Mouse (Mus musculus) layer of hippocampus, postnatal 25 days (tissue): Measurements from ENCODE around the gene Cnih2. TPM values are rescaled to one million over a fixed set of nuclear protein-coding genes. Genes with fewer than 3 reads are reported as not detected.
A peak's percentile ranks its signal among the peaks of the same experiment; 100 is the strongest.
"Not testable (repeated sequence)": the region's sequence is repeated elsewhere in the genome, so short reads cannot be mapped to it uniquely, and the experiment has no call there.

Source experiments
- DNase-seq, 2 experiments: peaks; one replicate each; pipeline ENCODE4 v3.0.0; 2022; ENCODE audit warnings: mixed read lengths in 2 of 2, low spot score in 1 of 2; ENCODE audit errors: extremely low spot score in 1 of 2
- total RNA-seq, 2 experiments: library from RNA; stranded (reverse); gene quantifications; 2 replicates each; pipeline ENCODE4 v1.2.3; 2021

The Cnih2 gene
- total RNA-seq, 2 experiments from 2014 or later, result 754 to 774 TPM

DNA sequence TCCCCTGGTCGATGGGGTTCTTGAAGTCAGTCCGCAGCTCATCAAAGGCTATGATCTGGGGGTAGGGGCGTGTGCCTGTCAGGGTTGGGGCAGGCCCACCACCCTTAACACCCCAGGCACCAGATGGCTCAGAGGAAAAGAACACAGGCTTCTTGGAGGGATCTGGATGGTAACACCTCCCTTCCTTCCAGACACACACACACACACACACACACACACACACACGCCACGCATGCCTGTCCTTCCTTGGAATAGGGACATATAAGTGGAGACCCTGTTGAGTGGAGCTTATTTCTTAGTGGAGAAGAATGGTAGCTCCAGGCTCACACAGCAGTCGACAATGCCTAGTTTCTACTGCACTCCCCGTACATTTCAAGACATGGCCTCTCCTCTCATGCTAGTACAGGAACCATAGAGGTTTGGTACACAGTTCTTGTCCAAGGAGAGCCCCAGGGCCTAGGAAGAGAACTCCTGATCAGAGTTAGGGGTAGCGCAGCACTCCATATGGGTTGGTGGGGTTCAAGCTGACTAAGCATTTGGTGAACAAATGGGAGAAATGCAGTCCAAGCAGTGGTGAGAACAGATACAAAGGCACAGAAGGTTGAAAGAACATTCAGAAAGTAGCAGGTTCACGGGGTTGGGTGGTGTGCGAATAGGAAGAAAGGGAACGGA lies 3.4 kb downstream of the Cnih2 start:
- DNase-seq, result no peak

DNA sequence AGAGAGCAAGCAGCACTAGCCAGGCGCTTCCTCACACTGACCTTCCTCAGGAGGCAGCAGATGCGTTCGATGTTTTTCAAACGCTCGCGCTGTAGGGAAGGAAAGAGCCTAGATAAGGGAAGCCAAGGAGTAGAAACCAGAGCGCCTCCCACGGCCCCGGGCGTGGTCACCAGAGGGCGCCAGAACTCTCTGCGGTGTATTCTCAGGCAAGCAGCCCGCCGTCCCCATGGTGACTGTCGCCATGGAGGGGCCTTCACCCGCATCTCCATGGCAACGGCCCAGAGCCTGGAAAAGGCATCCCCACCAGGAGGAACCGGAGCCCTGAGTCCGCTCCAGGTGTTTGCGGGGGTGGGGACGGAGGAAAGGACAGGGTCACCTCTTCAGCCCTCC lies 4.1 kb downstream of the Cnih2 start:
- peak; percentile 96 to 100 for DNase-seq

DNA sequence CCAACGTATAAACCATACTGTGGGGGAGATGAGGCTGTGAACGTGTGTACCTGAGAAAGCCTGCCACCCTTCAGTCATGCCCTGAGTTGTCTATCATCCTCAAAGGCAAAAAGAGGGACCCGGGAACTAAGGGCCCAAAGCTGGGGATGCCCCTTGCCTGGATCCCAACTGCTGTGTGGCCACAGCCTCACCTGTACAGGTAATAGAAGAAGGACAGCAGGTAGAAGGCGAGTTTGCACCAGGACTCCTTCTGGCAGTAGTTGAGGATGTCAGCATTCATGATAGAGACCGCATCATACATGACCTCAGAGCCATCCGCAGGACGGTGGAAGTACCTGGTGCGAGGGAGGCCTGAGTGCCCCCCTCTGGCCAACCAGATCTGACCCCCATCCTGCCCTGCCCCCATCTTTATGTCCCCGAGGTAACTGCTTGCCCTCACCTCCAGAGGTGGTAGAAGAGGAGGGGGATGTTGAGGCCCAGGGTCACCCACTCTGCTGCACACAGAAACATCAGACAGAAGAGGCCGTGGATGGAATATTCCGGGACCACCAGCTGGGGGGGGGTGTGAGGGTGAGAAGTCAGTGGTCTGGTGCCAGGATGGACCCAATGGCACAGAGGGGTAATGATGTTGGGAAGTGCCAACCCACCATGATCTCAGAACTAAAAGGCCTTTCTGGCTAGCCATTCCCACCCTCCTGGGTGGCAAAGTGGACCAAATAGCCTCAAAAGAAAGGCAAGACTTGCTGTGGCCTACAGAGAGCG lies 4.7 kb downstream of the Cnih2 start:
- no peak for DNase-seq

DNA sequence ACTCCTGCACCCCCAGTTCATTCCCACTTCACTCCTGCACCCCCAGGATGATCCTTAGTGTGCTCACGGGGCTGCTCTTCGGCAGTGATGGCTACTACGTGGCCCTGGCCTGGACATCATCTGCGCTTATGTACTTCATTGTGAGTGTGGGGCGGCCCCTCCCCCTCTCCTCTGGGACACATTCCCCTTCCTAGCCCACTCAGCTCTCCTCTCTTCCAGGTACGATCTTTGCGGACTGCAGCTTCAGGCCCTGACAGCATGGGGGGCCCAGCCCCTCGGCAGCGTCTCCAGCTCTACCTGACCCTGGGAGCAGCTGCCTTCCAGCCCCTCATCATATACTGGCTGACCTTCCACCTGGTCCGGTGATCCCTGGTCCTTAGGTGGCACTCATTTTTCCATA lies 6.2 kb downstream of the Cnih2 start:
- no peak for DNase-seq

DNA sequence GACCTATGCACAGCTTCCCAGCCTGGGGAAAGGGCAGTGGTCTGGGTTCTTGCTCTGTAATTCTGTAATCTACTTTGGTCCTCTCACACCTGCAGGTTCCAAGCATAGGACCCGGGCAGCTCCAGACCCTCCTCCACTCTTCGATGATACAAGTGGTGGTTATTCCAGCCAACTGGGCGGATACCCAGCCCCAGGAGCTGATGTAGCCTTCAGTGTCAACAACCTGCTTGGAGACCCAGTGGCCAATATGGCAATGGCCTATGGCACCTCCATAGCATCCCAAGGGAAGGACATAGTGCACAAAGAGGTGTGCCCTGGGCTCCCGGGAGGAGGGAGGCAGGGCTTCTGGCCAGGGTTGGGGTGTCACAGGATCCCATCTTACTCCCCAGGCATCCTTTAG lies 9.0 kb downstream of the Cnih2 start:
- no peak for DNase-seq

DNA sequence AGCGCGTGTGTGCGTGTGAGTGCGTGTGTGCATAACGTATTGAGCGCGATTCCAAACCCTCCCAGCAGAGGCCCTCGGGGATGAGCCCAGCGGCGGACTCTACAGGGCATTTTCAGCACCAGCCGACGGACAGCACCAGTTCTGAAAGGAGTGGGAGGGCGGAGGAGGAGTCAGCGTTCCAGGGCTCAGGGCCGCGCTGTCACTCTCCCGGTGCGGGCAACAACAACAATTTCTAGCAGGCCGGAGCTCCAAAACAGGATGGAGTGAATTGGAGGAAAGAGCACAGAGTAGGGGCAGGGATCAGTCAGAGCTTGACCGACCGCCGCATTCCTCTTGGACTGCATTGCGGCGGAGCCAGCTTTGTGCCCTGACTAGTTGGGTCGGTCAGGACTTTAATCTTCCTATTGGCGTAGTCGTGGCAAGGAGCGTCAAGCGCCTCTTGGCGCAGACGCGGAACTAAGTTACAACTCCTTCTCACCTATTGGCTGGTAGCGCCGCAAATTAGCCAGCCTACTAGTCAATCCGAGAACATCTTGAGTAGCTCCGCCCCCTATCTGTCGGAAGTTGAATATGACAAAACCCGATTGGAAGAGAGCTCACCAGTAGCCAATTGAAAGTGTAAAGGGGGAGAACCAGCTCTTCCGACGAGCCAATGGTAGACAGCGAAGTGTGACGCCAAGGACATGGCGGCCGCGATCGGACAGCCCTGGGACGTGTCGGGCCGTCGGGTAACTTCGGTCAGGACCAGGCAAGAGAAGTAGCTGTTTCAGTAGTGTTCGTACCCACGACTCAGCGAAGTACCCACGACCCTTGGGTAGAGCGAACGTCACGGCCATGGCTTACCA lies 10.2 kb downstream of the Cnih2 start, which contains the start of gene Yif1a:
Gene Yif1a, plus strand, starts transcription at position 655 of the 845 bp plus-strand sequence.
- DNase-seq, result peak; percentile 74 to 84

DNA sequence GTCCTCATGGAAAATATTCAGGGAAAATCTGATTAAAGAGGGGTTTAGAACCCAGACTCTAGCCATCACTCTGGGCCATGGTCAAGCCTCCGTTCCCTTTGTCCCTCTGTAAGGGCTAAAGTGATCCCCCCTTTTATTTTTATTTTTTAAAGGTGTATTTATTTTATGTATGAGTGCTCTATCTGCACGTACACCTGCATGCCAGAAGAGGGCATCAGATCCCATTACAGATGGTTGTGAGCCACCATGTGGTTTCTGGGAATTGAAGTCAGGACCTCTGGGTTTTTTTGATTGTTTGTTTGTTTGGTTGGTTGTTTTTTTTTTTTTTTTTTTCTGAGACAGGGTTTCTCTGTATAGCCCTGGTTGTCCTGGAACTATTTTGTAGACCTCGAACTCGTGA lies 11.8 kb downstream of the Cnih2 start:
- not testable (repeated sequence) for DNase-seq

DNA sequence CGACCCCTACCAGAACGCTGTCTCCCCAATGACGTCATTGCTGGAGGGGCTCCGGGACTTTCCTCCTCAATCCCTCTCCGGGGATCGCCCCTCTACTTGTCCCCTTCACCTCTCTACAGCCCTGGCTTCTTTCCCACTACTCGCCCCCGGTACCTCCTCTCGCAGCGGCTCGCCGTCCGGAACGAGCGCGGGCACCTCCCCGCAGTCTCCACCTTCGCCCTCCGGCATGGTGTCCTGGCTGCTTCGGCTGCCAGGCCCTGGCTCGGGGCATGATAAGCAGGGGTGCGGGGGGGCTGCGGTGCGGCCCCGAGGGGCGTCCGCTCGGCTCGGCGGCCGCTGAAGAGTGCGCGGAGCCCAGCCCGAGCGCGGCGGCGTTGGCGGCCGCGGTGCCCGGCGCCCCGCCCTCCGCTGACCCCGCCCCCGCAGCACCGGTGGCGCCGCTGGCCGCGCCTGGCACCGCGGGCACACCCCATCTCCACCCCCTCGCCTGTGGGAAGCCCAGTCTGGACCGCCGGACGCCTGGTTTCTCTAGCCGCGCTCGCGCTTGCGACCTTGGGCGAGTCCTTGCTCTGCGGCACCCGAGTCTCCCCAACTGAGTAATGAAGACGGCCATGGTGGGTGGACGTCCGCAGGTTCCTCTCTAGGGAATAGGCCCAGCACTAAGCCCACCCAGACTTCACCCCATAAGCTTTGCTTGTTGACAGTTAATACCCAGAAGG lies 13.0 kb downstream of the Cnih2 start, which contains the start of gene Tmem151a:
Gene Tmem151a, minus strand, starts transcription at position 387 of the 719 bp plus-strand sequence.
- peak in 1 of 2 experiments; percentile 65 for DNase-seq

DNA sequence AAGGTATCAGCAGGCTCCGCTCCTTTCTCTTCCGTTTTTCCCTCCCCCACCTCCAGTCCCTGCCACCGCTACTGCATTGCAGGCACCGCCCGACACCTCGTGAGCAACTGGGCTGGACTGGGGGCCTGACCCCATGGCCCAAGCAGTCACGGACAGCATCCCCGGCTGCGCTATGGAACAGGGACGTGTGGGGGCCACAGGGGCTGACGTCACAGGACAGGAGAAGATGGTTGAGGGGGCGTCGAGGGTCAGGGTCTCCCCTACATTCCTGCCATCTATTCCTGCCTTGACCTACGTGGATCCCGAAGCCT lies 13.5 kb downstream of the Cnih2 start:
- DNase-seq, result no peak

DNA sequence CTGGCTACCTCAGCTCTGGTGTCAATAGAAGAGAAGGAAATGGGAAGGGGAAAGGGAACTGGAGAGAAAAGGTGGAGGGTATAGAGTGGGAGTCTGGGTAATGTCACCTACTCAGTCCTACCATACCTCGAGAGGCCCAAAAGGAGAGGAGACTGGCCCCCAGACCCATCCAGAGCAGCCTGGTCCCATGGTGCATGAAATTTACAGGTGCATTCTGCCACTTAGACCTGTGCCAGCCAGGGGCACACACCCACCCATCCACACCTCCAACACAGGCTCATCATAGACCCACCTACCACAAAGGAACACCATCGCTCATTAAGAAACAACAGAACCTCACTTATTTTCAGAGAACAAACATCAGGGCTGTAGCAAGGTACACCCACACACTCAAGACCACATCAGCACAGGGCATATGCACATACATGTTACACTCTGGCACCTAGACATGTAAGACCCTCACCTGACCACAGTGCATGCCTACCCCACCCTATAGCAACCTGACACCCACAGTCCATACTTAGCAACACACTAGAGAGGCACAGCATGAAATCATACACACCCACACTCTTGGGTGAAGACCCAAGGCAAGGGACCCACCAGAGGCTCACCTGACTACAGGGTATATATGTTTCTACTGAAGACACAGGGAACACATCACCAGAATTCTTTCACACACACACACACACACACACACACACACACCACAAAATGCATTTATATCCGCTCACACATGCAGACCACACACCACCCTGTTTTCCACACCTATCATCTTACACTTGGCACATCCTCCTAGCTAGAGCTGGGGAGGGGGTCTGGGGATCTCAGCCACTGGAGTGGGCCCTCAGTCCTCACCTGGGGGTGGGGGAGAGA lies 14.1 kb downstream of the Cnih2 start:
- no peak for DNase-seq

DNA sequence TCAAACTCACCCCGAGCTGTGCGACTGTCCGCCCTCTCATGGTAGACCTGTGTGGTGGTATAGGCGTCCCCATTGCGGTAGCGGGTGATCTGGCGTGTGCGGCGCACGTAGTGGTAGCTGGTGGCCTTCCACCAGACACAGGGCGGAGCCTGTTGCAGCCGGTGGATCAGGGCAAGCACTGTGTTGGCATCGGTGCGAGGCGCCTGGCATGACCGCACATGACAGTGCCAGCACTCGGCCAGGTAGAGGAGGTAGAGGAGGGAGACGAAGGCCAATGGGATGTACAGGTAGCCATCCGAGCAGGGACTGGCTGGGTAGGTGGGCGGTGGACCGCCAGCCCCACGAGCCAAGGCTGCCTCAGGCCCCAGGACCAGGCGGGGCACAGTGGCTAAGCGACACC lies 15.7 kb downstream of the Cnih2 start:
- DNase-seq, result no peak

DNA sequence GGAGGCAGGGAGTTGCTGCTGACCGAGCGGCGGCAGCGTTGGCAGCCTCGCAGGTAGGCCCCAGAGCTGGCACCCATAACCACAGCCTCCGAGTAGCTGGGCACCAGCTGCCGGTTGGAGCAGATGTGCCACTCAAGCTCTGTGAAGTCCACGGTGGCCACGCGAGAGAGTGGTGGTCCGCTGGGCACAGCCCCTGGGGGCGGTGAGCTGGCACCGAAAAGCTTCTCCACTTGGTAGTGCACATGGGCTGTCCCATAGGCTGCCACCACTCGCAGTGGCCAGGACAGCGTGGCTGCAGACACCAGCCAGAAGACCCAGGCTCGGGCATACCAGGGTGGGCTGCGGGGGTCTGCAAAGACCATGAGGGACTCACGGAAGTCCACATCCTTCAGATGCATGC lies 16.3 kb downstream of the Cnih2 start:
- DNase-seq, result no peak

DNA sequence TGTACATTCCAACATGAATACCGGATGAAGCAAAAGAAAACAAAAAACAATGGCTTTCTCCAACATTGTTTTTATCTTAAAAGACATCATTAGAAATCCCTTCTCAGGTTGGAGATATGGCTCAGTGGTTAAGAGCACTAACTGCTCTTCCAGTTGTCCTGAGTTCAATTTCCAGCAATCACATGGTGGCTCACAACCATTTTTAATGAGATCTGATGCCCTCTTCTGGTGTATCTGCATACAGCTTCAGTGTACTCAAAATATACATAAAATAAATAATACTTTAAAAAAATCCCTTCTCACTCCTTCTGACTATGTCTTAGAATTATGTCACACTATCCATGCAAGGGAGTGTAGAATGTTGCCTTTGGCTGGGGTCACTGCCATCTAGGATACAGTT lies 19.0 kb downstream of the Cnih2 start:
- no peak for DNase-seq

DNA sequence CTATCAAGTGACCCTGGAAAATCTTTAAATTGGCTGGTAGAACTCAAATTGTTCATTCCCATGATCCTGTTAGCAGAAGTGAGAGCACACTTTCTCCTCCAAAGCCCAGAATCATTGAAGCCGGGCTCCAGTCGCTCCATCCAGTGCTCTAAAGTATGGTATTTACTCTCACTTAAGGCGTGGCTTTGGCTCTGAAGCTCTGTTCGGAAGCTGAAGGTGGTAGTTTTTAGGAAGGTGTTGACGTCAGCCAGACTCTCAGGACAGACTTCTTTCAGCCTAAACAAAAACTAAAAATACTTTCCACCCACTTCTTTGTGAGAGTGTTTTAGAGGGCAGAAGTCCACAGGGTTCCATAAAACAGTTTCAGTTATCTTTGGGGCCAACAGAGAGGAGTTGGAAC lies 24.8 kb downstream of the Cnih2 start:
- no peak for DNase-seq

DNA sequence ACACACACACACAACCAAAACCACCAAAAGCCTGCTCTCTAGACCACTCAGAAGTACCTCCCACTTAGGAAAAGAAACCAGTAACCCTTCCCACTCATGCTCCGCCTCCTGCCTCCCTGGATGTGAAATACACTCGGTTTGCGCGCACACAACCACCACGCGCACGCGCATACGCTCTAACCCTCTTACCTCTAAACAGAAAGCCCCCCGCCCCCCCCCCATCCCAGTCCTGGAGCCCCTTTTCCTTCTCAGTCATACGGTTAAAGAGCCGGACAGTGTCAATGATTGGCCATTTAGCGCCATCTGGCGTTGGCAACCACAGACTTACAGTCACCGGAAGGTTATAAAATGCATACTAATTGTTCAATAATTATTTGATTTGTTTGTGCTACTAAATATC lies 25.3 kb downstream of the Cnih2 start:
- DNase-seq, result peak in 1 of 2 experiments; percentile 61

DNA sequence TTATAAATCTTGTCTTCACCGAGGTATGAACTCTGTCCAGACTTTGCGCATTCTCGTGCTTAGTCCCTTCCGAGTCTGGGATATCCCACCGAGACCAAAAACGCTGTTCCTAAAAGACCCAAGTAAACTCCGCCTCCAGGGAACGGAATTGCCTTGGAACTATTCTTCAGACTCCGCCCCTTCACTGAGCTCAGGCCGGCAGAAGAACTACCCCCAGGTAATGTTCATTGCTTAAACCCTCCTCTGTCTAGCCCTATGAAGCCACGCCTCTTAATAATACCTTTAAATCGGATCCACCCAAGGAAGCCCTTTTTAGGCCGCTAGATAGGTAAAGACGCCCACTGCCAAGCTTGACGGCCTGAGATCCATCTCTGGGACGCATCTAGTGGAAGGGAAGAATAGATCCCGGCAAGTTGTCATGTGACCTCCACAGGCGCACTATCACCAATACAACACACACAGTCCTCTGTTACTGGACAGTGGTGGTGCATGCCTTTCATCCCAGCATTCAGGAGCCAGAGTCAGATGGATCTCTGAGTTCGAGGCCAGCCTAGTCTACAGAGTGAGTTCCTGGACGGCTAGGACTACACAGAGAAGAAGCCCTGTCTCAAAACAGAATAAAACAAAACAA lies 25.8 kb downstream of the Cnih2 start:
- no peak for DNase-seq

DNA sequence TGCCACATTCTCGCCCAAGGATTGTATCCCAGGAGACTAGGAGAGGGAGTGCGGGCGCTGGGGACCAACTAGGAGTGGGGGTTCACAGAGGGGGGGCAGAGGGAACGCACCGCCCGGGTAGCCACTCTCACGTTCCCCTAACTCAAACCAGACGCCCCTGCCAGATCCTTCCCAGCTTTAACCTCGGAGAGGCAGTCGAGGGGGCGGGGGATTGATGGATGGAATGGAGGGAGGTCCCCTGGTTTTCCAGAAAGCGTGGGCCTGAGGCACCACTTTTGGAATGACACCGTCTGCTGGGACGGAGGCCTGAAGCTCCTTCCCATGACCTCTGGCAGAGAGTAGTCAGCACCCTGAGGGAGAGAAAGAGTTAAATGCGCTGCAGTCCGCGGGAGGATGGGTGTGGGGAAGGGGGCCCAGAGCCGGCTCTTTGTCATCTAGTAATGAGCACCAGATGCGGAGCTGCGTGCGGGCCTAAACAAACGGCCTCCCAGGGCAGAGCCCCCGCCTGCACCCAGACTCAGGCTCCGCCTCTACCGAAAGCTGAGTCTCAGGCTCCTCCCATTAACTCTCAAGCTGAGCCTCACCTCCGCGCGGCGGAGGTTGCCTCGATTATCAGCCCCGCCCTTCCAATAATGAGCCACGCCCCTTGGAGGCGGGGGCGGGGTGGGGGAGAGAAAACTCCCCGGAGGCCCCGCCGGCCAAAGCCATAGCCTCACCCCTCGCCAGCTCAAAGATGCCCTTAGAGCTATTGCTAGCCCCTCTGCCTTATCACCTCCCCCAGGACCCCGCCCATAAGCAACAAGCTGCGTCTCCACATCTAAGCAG lies 26.6 kb downstream of the Cnih2 start:
- DNase-seq, result no peak

DNA sequence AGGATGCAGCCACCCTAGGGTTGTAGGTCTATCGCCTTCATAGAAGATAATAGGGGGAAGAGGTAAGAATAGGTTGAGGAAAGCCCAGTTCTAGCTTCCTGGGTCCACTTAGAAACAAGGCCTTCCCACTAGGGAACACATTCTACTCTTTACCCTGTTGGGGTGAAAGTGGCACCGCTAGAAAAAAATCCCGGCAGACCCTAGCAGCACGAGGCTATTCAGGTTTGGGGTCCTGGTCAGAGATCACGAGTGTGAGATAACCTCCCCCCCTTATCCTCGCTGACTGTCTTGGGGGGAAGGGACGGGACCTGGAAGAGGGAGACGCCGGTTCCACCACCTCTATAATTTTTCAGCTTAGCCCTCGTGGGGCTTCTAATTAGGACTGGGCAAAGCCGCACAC lies 27.2 kb downstream of the Cnih2 start:
- DNase-seq, result no peak
